Mouse (Mus musculus): Measurements from ENCODE around the gene Pik3ca. TPM values are rescaled to one million over a fixed set of nuclear protein-coding genes. Genes with fewer than 3 reads are reported as not detected.

Pik3ca gene
- polyA plus RNA-seq, 1 experiment, result 24.0 TPM

GRCm38 (mm10) chr3:32365546-32366245 is 31.8 kb upstream of the Pik3ca start, which contains the start of gene Zmat3:
Gene Zmat3 (minus strand): TSS chr3:32366014.
- H3K4me3 ChIP-seq (ENCODE audit: low read depth, low read length), result peak within 1 kb of the TSS; percentile 82
- H3K9ac ChIP-seq (ENCODE audit: low read depth, poor library complexity, severe bottlenecking), result peak within 1 kb of the TSS; percentile 92
- H3K36me3 ChIP-seq (ENCODE audit: control insufficient read depth, insufficient read depth, low read length, poor library complexity, severe bottlenecking), result peaks cover 2% of the 10 kb centered on the region; the same call in 1 of the 2 replicates
- H3K27ac ChIP-seq (ENCODE audit: insufficient read depth, low read length), result peak within 1 kb of the TSS; percentile 97
- TF ChIP-seq POLR2A (IDR thresholded peaks at IDR 0.05; ENCODE audit: insufficient read depth, low read length) (no peak), CTCF (IDR thresholded peaks at IDR 0.05; ENCODE audit: low read depth, low read length) (no peak), EP300 (IDR thresholded peaks at IDR 0.05; ENCODE audit: insufficient read depth, low read depth, low read length) (no peak)
- H3K27me3 ChIP-seq (ENCODE audit: control insufficient read depth, insufficient read depth, low read length, poor library complexity, severe bottlenecking), result no peaks in the 10 kb centered on the region
- H3K4me1 ChIP-seq (ENCODE audit: control insufficient read depth, insufficient read depth, low read length), result peaks cover 1% of the 10 kb centered on the region
- H3K9me3 ChIP-seq (replicated peaks; ENCODE audit: control insufficient read depth, insufficient read depth, low read length, poor library complexity, severe bottlenecking), result no peaks in the 10 kb centered on the region

GRCm38 (mm10) chr3:32366246-32366734 is 31.2 kb upstream of the Pik3ca start:
- Histone ChIP-seq H3K27me3 (ENCODE audit: control insufficient read depth, insufficient read depth, low read length, poor library complexity, severe bottlenecking) (no peaks in the 10 kb centered on the region), H3K36me3 (ENCODE audit: control insufficient read depth, insufficient read depth, low read length, poor library complexity, severe bottlenecking) (peaks cover 2% of the 10 kb centered on the region; the same call in 1 of the 2 replicates), H3K9ac (ENCODE audit: low read depth, poor library complexity, severe bottlenecking) (peak overlapping the region; percentile 92), H3K4me3 (ENCODE audit: low read depth, low read length) (peak overlapping the region; percentile 82), H3K4me1 (ENCODE audit: control insufficient read depth, insufficient read depth, low read length) (no peaks in the 10 kb centered on the region), H3K9me3 (replicated peaks; ENCODE audit: control insufficient read depth, insufficient read depth, low read length, poor library complexity, severe bottlenecking) (no peaks in the 10 kb centered on the region), H3K27ac (ENCODE audit: insufficient read depth, low read length) (no peak overlapping the region)
- TF ChIP-seq POLR2A (IDR thresholded peaks at IDR 0.05; ENCODE audit: insufficient read depth, low read length), result no peak

GRCm38 (mm10) chr3:32367516-32367915 is 30.0 kb upstream of the Pik3ca start:
- Histone ChIP-seq H3K27ac (ENCODE audit: insufficient read depth, low read length) (no peak overlapping the region), H3K9me3 (replicated peaks; ENCODE audit: control insufficient read depth, insufficient read depth, low read length, poor library complexity, severe bottlenecking) (no peaks in the 10 kb centered on the region), H3K36me3 (ENCODE audit: control insufficient read depth, insufficient read depth, low read length, poor library complexity, severe bottlenecking) (peaks cover 2% of the 10 kb centered on the region; the same call in 1 of the 2 replicates), H3K27me3 (ENCODE audit: control insufficient read depth, insufficient read depth, low read length, poor library complexity, severe bottlenecking) (no peaks in the 10 kb centered on the region), H3K4me3 (ENCODE audit: low read depth, low read length) (no peak overlapping the region), H3K4me1 (ENCODE audit: control insufficient read depth, insufficient read depth, low read length) (no peaks in the 10 kb centered on the region), H3K9ac (ENCODE audit: low read depth, poor library complexity, severe bottlenecking) (no peak overlapping the region)
- TF ChIP-seq CTCF (IDR thresholded peaks at IDR 0.05; ENCODE audit: low read depth, low read length) (no peak), EP300 (IDR thresholded peaks at IDR 0.05; ENCODE audit: insufficient read depth, low read depth, low read length) (no peak), POLR2A (IDR thresholded peaks at IDR 0.05; ENCODE audit: insufficient read depth, low read length) (no peak)

GRCm38 (mm10) chr3:32371957-32372356 is 25.5 kb upstream of the Pik3ca start:
- Histone ChIP-seq H3K9me3 (replicated peaks; ENCODE audit: control insufficient read depth, insufficient read depth, low read length, poor library complexity, severe bottlenecking) (no peaks in the 10 kb centered on the region), H3K27me3 (ENCODE audit: control insufficient read depth, insufficient read depth, low read length, poor library complexity, severe bottlenecking) (no peaks in the 10 kb centered on the region), H3K36me3 (ENCODE audit: control insufficient read depth, insufficient read depth, low read length, poor library complexity, severe bottlenecking) (no peaks in the 10 kb centered on the region), H3K9ac (ENCODE audit: low read depth, poor library complexity, severe bottlenecking) (no peak overlapping the region), H3K27ac (ENCODE audit: insufficient read depth, low read length) (no peak overlapping the region), H3K4me3 (ENCODE audit: low read depth, low read length) (no peak overlapping the region), H3K4me1 (ENCODE audit: control insufficient read depth, insufficient read depth, low read length) (no peaks in the 10 kb centered on the region)
- TF ChIP-seq CTCF (IDR thresholded peaks at IDR 0.05; ENCODE audit: low read depth, low read length) (no peak), POLR2A (IDR thresholded peaks at IDR 0.05; ENCODE audit: insufficient read depth, low read length) (no peak), EP300 (IDR thresholded peaks at IDR 0.05; ENCODE audit: insufficient read depth, low read depth, low read length) (no peak)

- no peak for TF ChIP-seq POLR2A (IDR thresholded peaks at IDR 0.05; ENCODE audit: insufficient read depth, low read length)
- no peak for TF ChIP-seq CTCF (IDR thresholded peaks at IDR 0.05; ENCODE audit: low read depth, low read length)
- Histone ChIP-seq H3K9me3 (replicated peaks; ENCODE audit: control insufficient read depth, insufficient read depth, low read length, poor library complexity, severe bottlenecking) (no peaks in the 10 kb centered on the region), H3K27me3 (ENCODE audit: control insufficient read depth, insufficient read depth, low read length, poor library complexity, severe bottlenecking) (no peaks in the 10 kb centered on the region), H3K36me3 (ENCODE audit: control insufficient read depth, insufficient read depth, low read length, poor library complexity, severe bottlenecking) (no peaks in the 10 kb centered on the region), H3K4me1 (ENCODE audit: control insufficient read depth, insufficient read depth, low read length) (no peaks in the 10 kb centered on the region), H3K9ac (ENCODE audit: low read depth, poor library complexity, severe bottlenecking) (no peak overlapping the region), H3K4me3 (ENCODE audit: low read depth, low read length) (no peak overlapping the region), H3K27ac (ENCODE audit: insufficient read depth, low read length) (no peak overlapping the region)
These were observed 25.0 kb upstream of the Pik3ca start for GRCm38 (mm10) chr3:32372470-32372869.

GRCm38 (mm10) chr3:32373236-32373635 is 24.2 kb upstream of the Pik3ca start:
- no peak overlapping the region for H3K9ac ChIP-seq (ENCODE audit: low read depth, poor library complexity, severe bottlenecking)
- no peaks in the 10 kb centered on the region for H3K36me3 ChIP-seq (ENCODE audit: control insufficient read depth, insufficient read depth, low read length, poor library complexity, severe bottlenecking)
- no peaks in the 10 kb centered on the region for H3K27me3 ChIP-seq (ENCODE audit: control insufficient read depth, insufficient read depth, low read length, poor library complexity, severe bottlenecking)
- H3K4me1 ChIP-seq (ENCODE audit: control insufficient read depth, insufficient read depth, low read length), result no peaks in the 10 kb centered on the region
- no peak overlapping the region for H3K27ac ChIP-seq (ENCODE audit: insufficient read depth, low read length)
- TF ChIP-seq EP300 (IDR thresholded peaks at IDR 0.05; ENCODE audit: insufficient read depth, low read depth, low read length) (no peak), CTCF (IDR thresholded peaks at IDR 0.05; ENCODE audit: low read depth, low read length) (no peak), POLR2A (IDR thresholded peaks at IDR 0.05; ENCODE audit: insufficient read depth, low read length) (no peak)
- no peak overlapping the region for H3K4me3 ChIP-seq (ENCODE audit: low read depth, low read length)
- no peaks in the 10 kb centered on the region for H3K9me3 ChIP-seq (replicated peaks; ENCODE audit: control insufficient read depth, insufficient read depth, low read length, poor library complexity, severe bottlenecking)
